18 mouse cellular contexts compared by ENCODE assay signal in genomic region chr5:147305166-147305565, GRCm38 (mm10). TPM values are rescaled to one million over a fixed set of nuclear protein-coding genes. Genes with fewer than 3 reads are reported as not detected.
DNase-seq lines count a peak whose midpoint lies in the region; ATAC-seq and TF ChIP-seq lines count a peak whose summit lies in the region.
"Had no signal": no experiment of that assay in that cellular context is flagged by ENCODE, and none has a peak within 500 bp of the region (broad histone marks: within the 10 kb centered on the region; RNA-seq: fewer than 3 reads in every experiment).

No protein-coding gene starts in this region.

- H3K9me3 ChIP-seq in hindbrain, embryonic 10.5 days, result no peaks in the 10 kb centered on the region
- H3K9me3 ChIP-seq in hindbrain, embryonic 12.5 days (replicated peaks), result no peaks in the 10 kb centered on the region
- H3K9me3 ChIP-seq in E14TG2a.4 (ENCODE audit: low read length), result no peaks in the 10 kb centered on the region
- no peaks in the 10 kb centered on the region for H3K9me3 ChIP-seq in embryonic facial prominence, embryonic 10.5 days
- no peaks in the 10 kb centered on the region for H3K9me3 ChIP-seq in limb, embryonic 15.5 days

- H3K4me2 ChIP-seq in hindbrain, embryonic 12.5 days (replicated peaks), result no peak overlapping the region
- 0 out of 2 replicates have a peak overlapping the region, but pooled peaks have one; percentile 2 for H3K4me2 ChIP-seq in limb, embryonic 15.5 days

- H3K36me3 ChIP-seq in hindbrain, embryonic 10.5 days, result no peaks in the 10 kb centered on the region
- H3K36me3 ChIP-seq in hindbrain, embryonic 12.5 days, result no peaks in the 10 kb centered on the region
- no peaks in the 10 kb centered on the region for H3K36me3 ChIP-seq in E14TG2a.4 (ENCODE audit: insufficient read depth, low read length)
- H3K36me3 ChIP-seq in embryonic facial prominence, embryonic 10.5 days (replicated peaks), result no peaks in the 10 kb centered on the region
- no peaks in the 10 kb centered on the region for H3K36me3 ChIP-seq in limb, embryonic 15.5 days

- peaks cover 28% of the 10 kb centered on the region for H3K4me1 ChIP-seq in hindbrain, embryonic 10.5 days (replicated peaks)
- peaks cover 11% of the 10 kb centered on the region for H3K4me1 ChIP-seq in hindbrain, embryonic 12.5 days
- peaks cover 58% of the 10 kb centered on the region for H3K4me1 ChIP-seq in E14TG2a.4 (replicated peaks; ENCODE audit: low read depth, low read length)
- H3K4me1 ChIP-seq in embryonic facial prominence, embryonic 10.5 days, result peaks cover 26% of the 10 kb centered on the region
- peaks cover 33% of the 10 kb centered on the region for H3K4me1 ChIP-seq in limb, embryonic 15.5 days

- TF ChIP-seq CTCF in E14TG2a.4 (conservative IDR thresholded peaks at IDR 0.05; ENCODE audit: low read length), result no peak

- H3K27me3 ChIP-seq in hindbrain, embryonic 10.5 days (ENCODE audit: insufficient read depth, poor library complexity, severe bottlenecking), result peaks cover 100% of the 10 kb centered on the region
- H3K27me3 ChIP-seq in hindbrain, embryonic 12.5 days, result peaks cover 100% of the 10 kb centered on the region
- peaks cover 100% of the 10 kb centered on the region for H3K27me3 ChIP-seq in E14TG2a.4 (ENCODE audit: insufficient read depth, low read length)
- peaks cover 100% of the 10 kb centered on the region for H3K27me3 ChIP-seq in embryonic facial prominence, embryonic 10.5 days (replicated peaks; ENCODE audit: low read depth, poor library complexity, severe bottlenecking)
- peaks cover 99% of the 10 kb centered on the region for H3K27me3 ChIP-seq in limb, embryonic 15.5 days

- peak; percentile 51 for DNase-seq in hindbrain, embryonic 10.5 days (ENCODE audit: low spot score)
- peak; percentile 52 for DNase-seq in embryonic facial prominence, embryonic 10.5 days (ENCODE audit: low spot score)
- DNase-seq in urinary bladder, adult 18-20 months (ENCODE audit: low spot score in 2 of 2), result no peak
- DNase-seq in spleen, postnatal 36 days (ENCODE audit: low spot score in 2 of 2), result no peak
- DNase-seq: forebrain, postnatal 0 days; gastrocnemius, postnatal 25 days; heart, postnatal 4 days; kidney, adult 11 months; lung, postnatal 14 days; retina, postnatal 1 day; spleen, adult 18-20 months; thymus, adult 18-20 months had no signal

- H3K4me3 ChIP-seq in hindbrain, embryonic 10.5 days, result no peak overlapping the region
- H3K4me3 ChIP-seq in hindbrain, embryonic 12.5 days, result no peak overlapping the region
- H3K4me3 ChIP-seq in E14TG2a.4 (replicated peaks; ENCODE audit: low read length), result peak overlapping the region; percentile 71
- peak overlapping the region; percentile 13; the same call in 1 of the 2 replicates for H3K4me3 ChIP-seq in embryonic facial prominence, embryonic 10.5 days
- H3K4me3 ChIP-seq in limb, embryonic 15.5 days, result peak overlapping the region; percentile 24
- H3K4me3 ChIP-seq: left cerebral cortex, adult 2 months had no signal

- no peak overlapping the region for H3K27ac ChIP-seq in hindbrain, embryonic 10.5 days
- no peak overlapping the region for H3K27ac ChIP-seq in hindbrain, embryonic 12.5 days
- H3K27ac ChIP-seq in embryonic facial prominence, embryonic 10.5 days (replicated peaks), result no peak overlapping the region
- H3K27ac ChIP-seq in limb, embryonic 15.5 days, result no peak overlapping the region
- H3K27ac ChIP-seq: left cerebral cortex, adult 2 months had no signal

- ATAC-seq in hindbrain, embryonic 12.5 days (ENCODE audit: low FRiP score), result no peak
- no peak for ATAC-seq in limb, embryonic 15.5 days (ENCODE audit: insufficient number of reproducible peaks, low FRiP score, low TSS enrichment, low read depth)
- ATAC-seq: forebrain, postnatal 0 days had no signal

- H3K9ac ChIP-seq in hindbrain, embryonic 12.5 days, result no peak overlapping the region
- H3K9ac ChIP-seq in limb, embryonic 15.5 days, result no peak overlapping the region
- H3K9ac ChIP-seq: forebrain, postnatal 0 days had no signal

- WGBS in hindbrain, embryonic 10.5 days, result 1% methylated on average over 16 of the region's 16 CpGs
- WGBS in hindbrain, embryonic 12.5 days, result 2% methylated on average over 16 of the region's 16 CpGs
- WGBS in embryonic facial prominence, embryonic 10.5 days, result under 1% methylated on average over 16 of the region's 16 CpGs
- WGBS in limb, embryonic 15.5 days, result under 1% methylated on average over 16 of the region's 16 CpGs

RNA-seq across cellular contexts. Expression of gene Cdx2, which starts 1.9 kb away (rescaled TPM):
- not detected in 2 replicates for polyA plus RNA-seq in hindbrain, embryonic 10.5 days (2016; fragmentation: Nextera tagmentation; extraction: Ambion mirVana)
- not detected in 2 replicates for polyA plus RNA-seq in hindbrain, embryonic 12.5 days (2016; fragmentation: Nextera tagmentation; extraction: Ambion mirVana)
- polyA plus RNA-seq in embryonic facial prominence, embryonic 10.5 days (2016; fragmentation: Nextera tagmentation; extraction: Ambion mirVana), result not detected in 2 replicates
- not detected in 2 replicates for polyA plus RNA-seq in limb, embryonic 15.5 days (2015; fragmentation: Nextera tagmentation; extraction: Ambion mirVana)
- polyA plus RNA-seq: forebrain, postnatal 0 days; neural tube, embryonic 14.5 days had no signal

RNA-seq across cellular contexts. Expression of gene Urad, which starts 17.1 kb away (rescaled TPM):
- not detected in 2 replicates for polyA plus RNA-seq in hindbrain, embryonic 10.5 days (2016; fragmentation: Nextera tagmentation; extraction: Ambion mirVana)
- polyA plus RNA-seq in hindbrain, embryonic 12.5 days (2016; fragmentation: Nextera tagmentation; extraction: Ambion mirVana), result not detected in 2 replicates
- not detected in 2 replicates for polyA plus RNA-seq in embryonic facial prominence, embryonic 10.5 days (2016; fragmentation: Nextera tagmentation; extraction: Ambion mirVana)
- polyA plus RNA-seq in limb, embryonic 15.5 days (2015; fragmentation: Nextera tagmentation; extraction: Ambion mirVana), result not detected in 2 replicates
- polyA plus RNA-seq: forebrain, postnatal 0 days; neural tube, embryonic 14.5 days had no signal

RNA-seq across cellular contexts. Expression of gene Pdx1, which starts 35.4 kb away (rescaled TPM):
- polyA plus RNA-seq in hindbrain, embryonic 10.5 days (2016; fragmentation: Nextera tagmentation; extraction: Ambion mirVana), result not detected in 2 replicates
- not detected in 2 replicates for polyA plus RNA-seq in hindbrain, embryonic 12.5 days (2016; fragmentation: Nextera tagmentation; extraction: Ambion mirVana)
- polyA plus RNA-seq in embryonic facial prominence, embryonic 10.5 days (2016; fragmentation: Nextera tagmentation; extraction: Ambion mirVana), result not detected in 2 replicates
- polyA plus RNA-seq in limb, embryonic 15.5 days (2015; fragmentation: Nextera tagmentation; extraction: Ambion mirVana), result not detected in 2 replicates
- polyA plus RNA-seq: forebrain, postnatal 0 days; liver, adult 2 months; neural tube, embryonic 14.5 days had no signal

Comparison
In these comparisons a context has a peak if more than half of its experiments do, and no peak if none do; other contexts are left out.
1. DNase-seq: peak in hindbrain, embryonic 10.5 days (single experiment) and embryonic facial prominence, embryonic 10.5 days (single experiment); none in urinary bladder, adult 18-20 months (0 of 2) and spleen, postnatal 36 days (0 of 2).
2. H3K4me3 ChIP-seq: peak in E14TG2a.4 (single experiment), embryonic facial prominence, embryonic 10.5 days (single experiment) and limb, embryonic 15.5 days (single experiment); none in hindbrain, embryonic 10.5 days (single experiment) and hindbrain, embryonic 12.5 days (single experiment).